Mouse (Mus musculus) hindbrain, embryonic 13.5 days (tissue): ENCODE data around the gene Tnfsf15. TPM values are rescaled to one million over a fixed set of nuclear protein-coding genes. Genes with fewer than 3 reads are reported as not detected.

Experiments
- ATAC-seq: fragments of 200-750 bp; cut with Nextera tagmentation; 2 replicates; pipeline ENCODE4 v1.8.0; 2017; ENCODE audit warnings: moderate TSS enrichment; ENCODE audit not compliant: low FRiP score
- H3K27ac ChIP-seq: fragments of 300-500 bp; sonication (generic); 2 replicates; pipeline ENCODE4 v1.5.1; 2015; ENCODE audit warnings: inconsistent platforms, mild to moderate bottlenecking, moderate library complexity
- H3K27me3 ChIP-seq: fragments of 300-500 bp; sonication (generic); 2 replicates; pipeline ENCODE4 v1.6.1; 2015; ENCODE audit warnings: mild to moderate bottlenecking, inconsistent platforms
- H3K36me3 ChIP-seq: fragments of 300-500 bp; sonication (generic); 2 replicates; pipeline ENCODE4 v1.6.1; 2015; ENCODE audit warnings: mild to moderate bottlenecking, inconsistent platforms
- H3K4me1 ChIP-seq: fragments of 300-500 bp; sonication (generic); replicated peaks from 2 replicates; pipeline ENCODE4 v1.6.1; 2015; ENCODE audit warnings: inconsistent platforms
- H3K4me2 ChIP-seq: fragments of 300-500 bp; sonication (generic); 2 replicates; pipeline ENCODE4 v1.6.1; 2015; ENCODE audit warnings: inconsistent platforms, mild to moderate bottlenecking, moderate library complexity
- H3K4me3 ChIP-seq: fragments of 300-500 bp; sonication (generic); 2 replicates; pipeline ENCODE4 v1.5.1; 2015; ENCODE audit warnings: mild to moderate bottlenecking, inconsistent platforms
- H3K9ac ChIP-seq: fragments of 300-500 bp; sonication (generic); 2 replicates; pipeline ENCODE4 v1.6.1; 2015; ENCODE audit warnings: mild to moderate bottlenecking, inconsistent platforms
- H3K9me3 ChIP-seq: fragments of 300-500 bp; sonication (generic); 2 replicates; pipeline ENCODE4 v1.6.1; 2016; ENCODE audit warnings: inconsistent platforms
- WGBS: fragments of 180-500 bp; shearing (Covaris S2); methylation state at CpG from one replicate; pipeline ENCODE4 v1.1.7; 2015; 5-methylcytosine and 5-hydroxymethylcytosine counted together
- polyA plus RNA-seq: library from polyadenylated mRNA; unstranded; fragments of >200 nt; fragmentation: Nextera tagmentation; extraction: Ambion mirVana; gene quantifications from 2 replicates; pipeline ENCODE4 v1.2.1, GENCODE M21; 2015

Tnfsf15 gene
- polyA plus RNA-seq, 1 experiment from 2014 or later = not detected

GRCm38 (mm10) chr4:63702006-63702704 is 42.8 kb downstream of the Tnfsf15 start:
- no peaks in the 10 kb centered on the region for H3K27me3 ChIP-seq
- H3K27ac ChIP-seq = no peak overlapping the region
- WGBS = 97% methylated on average over 4 of the region's 4 CpGs
- no peaks in the 10 kb centered on the region for H3K9me3 ChIP-seq
- no peaks in the 10 kb centered on the region for H3K4me1 ChIP-seq
- no peak overlapping the region for H3K9ac ChIP-seq
- no peaks in the 10 kb centered on the region for H3K36me3 ChIP-seq
- no peak overlapping the region for H3K4me2 ChIP-seq
- no peak for ATAC-seq
- no peak overlapping the region for H3K4me3 ChIP-seq

- no peaks in the 10 kb centered on the region for H3K36me3 ChIP-seq
- no peaks in the 10 kb centered on the region for H3K27me3 ChIP-seq
- no peaks in the 10 kb centered on the region for H3K9me3 ChIP-seq
- no peak overlapping the region for H3K9ac ChIP-seq
- no peak overlapping the region for H3K4me3 ChIP-seq
- no peak overlapping the region for H3K4me2 ChIP-seq
- 77% methylated on average over 3 of the region's 3 CpGs for WGBS
- no peaks in the 10 kb centered on the region for H3K4me1 ChIP-seq
- ATAC-seq = no peak
- no peak overlapping the region for H3K27ac ChIP-seq
These were observed 45.2 kb downstream of the Tnfsf15 start for GRCm38 (mm10) chr4:63699749-63700148.

GRCm38 (mm10) chr4:63696921-63697320 is 48.0 kb downstream of the Tnfsf15 start:
- Histone ChIP-seq H3K36me3 (no peaks in the 10 kb centered on the region), H3K4me2 (no peak overlapping the region), H3K4me3 (no peak overlapping the region), H3K27ac (no peak overlapping the region), H3K4me1 (no peaks in the 10 kb centered on the region), H3K9me3 (no peaks in the 10 kb centered on the region), H3K9ac (no peak overlapping the region), H3K27me3 (no peaks in the 10 kb centered on the region)
- WGBS = 89% methylated on average over 4 of the region's 4 CpGs
- no peak for ATAC-seq

GRCm38 (mm10) chr4:63692351-63692750 is 52.6 kb downstream of the Tnfsf15 start:
- Histone ChIP-seq H3K9ac (no peak overlapping the region), H3K27me3 (no peaks in the 10 kb centered on the region), H3K9me3 (no peaks in the 10 kb centered on the region), H3K4me1 (no peaks in the 10 kb centered on the region), H3K4me2 (no peak overlapping the region), H3K36me3 (no peaks in the 10 kb centered on the region), H3K4me3 (no peak overlapping the region), H3K27ac (no peak overlapping the region)
- ATAC-seq = no peak

- H3K9ac ChIP-seq = no peak overlapping the region
- H3K4me2 ChIP-seq = no peak overlapping the region
- peaks cover 2% of the 10 kb centered on the region; the same call in 1 of the 2 replicates for H3K4me1 ChIP-seq
- H3K9me3 ChIP-seq = no peaks in the 10 kb centered on the region
- H3K36me3 ChIP-seq = no peaks in the 10 kb centered on the region
- no peak for ATAC-seq
- H3K27me3 ChIP-seq = no peaks in the 10 kb centered on the region
- WGBS = 85% methylated on average over 8 of the region's 8 CpGs
- no peak overlapping the region for H3K27ac ChIP-seq
- H3K4me3 ChIP-seq = no peak overlapping the region
These were observed 57.5 kb downstream of the Tnfsf15 start for GRCm38 (mm10) chr4:63687429-63687828.

GRCm38 (mm10) chr4:63686157-63686556 is 58.8 kb downstream of the Tnfsf15 start:
- H3K4me3 ChIP-seq = no peak overlapping the region
- no peak for ATAC-seq
- no peaks in the 10 kb centered on the region for H3K36me3 ChIP-seq
- H3K9ac ChIP-seq = no peak overlapping the region
- no peak overlapping the region for H3K27ac ChIP-seq
- H3K4me1 ChIP-seq = peaks cover 2% of the 10 kb centered on the region; the same call in 1 of the 2 replicates
- no peaks in the 10 kb centered on the region for H3K27me3 ChIP-seq
- H3K9me3 ChIP-seq = no peaks in the 10 kb centered on the region
- no peak overlapping the region for H3K4me2 ChIP-seq

- H3K9me3 ChIP-seq = no peaks in the 10 kb centered on the region
- no peak overlapping the region for H3K4me2 ChIP-seq
- no peaks in the 10 kb centered on the region for H3K36me3 ChIP-seq
- no peaks in the 10 kb centered on the region for H3K27me3 ChIP-seq
- H3K9ac ChIP-seq = no peak overlapping the region
- 48% methylated on average over 4 of the region's 4 CpGs for WGBS
- peaks cover 2% of the 10 kb centered on the region; the same call in 1 of the 2 replicates for H3K4me1 ChIP-seq
- no peak overlapping the region for H3K4me3 ChIP-seq
- no peak for ATAC-seq
- H3K27ac ChIP-seq = no peak overlapping the region
These were observed 59.7 kb downstream of the Tnfsf15 start for GRCm38 (mm10) chr4:63685253-63685525.

- Histone ChIP-seq H3K9ac (no peak overlapping the region), H3K27me3 (no peaks in the 10 kb centered on the region), H3K4me2 (no peak overlapping the region), H3K4me3 (no peak overlapping the region), H3K27ac (no peak overlapping the region), H3K9me3 (no peaks in the 10 kb centered on the region), H3K4me1 (peaks cover 2% of the 10 kb centered on the region; the same call in 1 of the 2 replicates), H3K36me3 (no peaks in the 10 kb centered on the region)
- no peak for ATAC-seq
- WGBS = 84% methylated on average over 10 of the region's 10 CpGs
These were observed 60.3 kb downstream of the Tnfsf15 start for GRCm38 (mm10) chr4:63684412-63685252.

GRCm38 (mm10) chr4:63683716-63684115 is 61.2 kb downstream of the Tnfsf15 start:
- WGBS = 90% methylated on average over 6 of the region's 6 CpGs
- no peak overlapping the region for H3K4me3 ChIP-seq

GRCm38 (mm10) chr4:63683056-63683455 is 61.9 kb downstream of the Tnfsf15 start:
- Histone ChIP-seq H3K9ac (no peak overlapping the region), H3K4me2 (no peak overlapping the region), H3K27ac (no peak overlapping the region), H3K27me3 (no peaks in the 10 kb centered on the region), H3K4me3 (no peak overlapping the region), H3K4me1 (peaks cover 2% of the 10 kb centered on the region; the same call in 1 of the 2 replicates), H3K9me3 (no peaks in the 10 kb centered on the region), H3K36me3 (no peaks in the 10 kb centered on the region)
- whole genome bisulfite sequencing = 81% methylated on average over 11 of the region's 11 CpGs
- ATAC-seq = no peak

More at GRCm38 (mm10) chr4:63683716-63684115, 61.2 kb downstream of the Tnfsf15 start:
- no peak overlapping the region for H3K4me2 ChIP-seq
- H3K9me3 ChIP-seq = no peaks in the 10 kb centered on the region
- no peaks in the 10 kb centered on the region for H3K27me3 ChIP-seq
- H3K36me3 ChIP-seq = no peaks in the 10 kb centered on the region
- peaks cover 2% of the 10 kb centered on the region; the same call in 1 of the 2 replicates for H3K4me1 ChIP-seq
- no peak overlapping the region for H3K9ac ChIP-seq
- ATAC-seq = no peak
- no peak overlapping the region for H3K27ac ChIP-seq

- 96% methylated on average over 2 of the region's 2 CpGs for WGBS
These were observed 62.5 kb downstream of the Tnfsf15 start for GRCm38 (mm10) chr4:63682441-63682840.

GRCm38 (mm10) chr4:63681557-63681956 is 63.4 kb downstream of the Tnfsf15 start:
- H3K4me2 ChIP-seq = no peak overlapping the region
- no peak for ATAC-seq
- no peak overlapping the region for H3K9ac ChIP-seq
- H3K27ac ChIP-seq = no peak overlapping the region
- H3K9me3 ChIP-seq = no peaks in the 10 kb centered on the region
- peaks cover 2% of the 10 kb centered on the region; the same call in 1 of the 2 replicates for H3K4me1 ChIP-seq
- no peaks in the 10 kb centered on the region for H3K36me3 ChIP-seq
- 79% methylated on average over 3 of the region's 3 CpGs for WGBS
- no peak overlapping the region for H3K4me3 ChIP-seq
- H3K27me3 ChIP-seq = no peaks in the 10 kb centered on the region

More at GRCm38 (mm10) chr4:63682441-63682840, 62.5 kb downstream of the Tnfsf15 start:
- no peak overlapping the region for H3K9ac ChIP-seq
- no peaks in the 10 kb centered on the region for H3K9me3 ChIP-seq
- H3K4me3 ChIP-seq = no peak overlapping the region
- H3K4me1 ChIP-seq = peaks cover 2% of the 10 kb centered on the region; the same call in 1 of the 2 replicates
- no peak for ATAC-seq
- H3K27me3 ChIP-seq = no peaks in the 10 kb centered on the region
- H3K4me2 ChIP-seq = no peak overlapping the region
- H3K36me3 ChIP-seq = no peaks in the 10 kb centered on the region
- no peak overlapping the region for H3K27ac ChIP-seq
